Mouse (Mus musculus) frontal cortex, adult (tissue): ENCODE results near the gene Appl2.
A peak's percentile ranks its signal among the peaks of the same experiment; 100 is the strongest.
"Not testable (repeated sequence)": the region's sequence is repeated elsewhere in the genome, so short reads cannot be mapped to it uniquely, and the experiment has no call there.

Experiments
- ATAC-seq: cut with Nextera tagmentation; 2 replicates; pipeline ENCODE4 v1.9.2; 2017; ENCODE audit warnings: mild to moderate bottlenecking, moderate library complexity, mixed read lengths; ENCODE audit not compliant: low TSS enrichment

Gene Appl2

GRCm38 (mm10) chr10:83648131-83649020 is at the start of gene Appl2:
Gene Appl2, minus strand, starts transcription at chr10:83648738.
- peak; percentile 91 for ATAC-seq

DNA sequence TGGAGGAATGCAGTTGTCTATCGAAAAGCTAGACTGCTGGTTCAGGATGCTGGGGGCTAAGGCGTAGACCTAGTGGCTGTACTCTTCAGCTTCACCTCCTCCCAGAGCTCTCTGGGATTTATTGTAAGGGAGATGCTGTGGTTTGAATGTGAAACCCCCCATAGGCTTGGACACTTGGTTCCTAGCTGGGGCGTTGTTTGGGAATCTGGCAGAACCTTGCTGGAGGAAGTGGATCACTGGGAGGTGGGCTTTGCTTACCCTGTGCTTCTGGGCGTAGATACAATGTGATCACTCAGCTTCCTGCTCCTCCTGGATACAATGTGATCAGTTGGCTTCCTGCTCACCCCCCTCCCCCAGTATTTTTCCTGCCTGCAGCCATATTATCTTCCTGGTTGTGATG is 47.7 kb upstream of the Appl2 start:
- no peak for ATAC-seq

DNA sequence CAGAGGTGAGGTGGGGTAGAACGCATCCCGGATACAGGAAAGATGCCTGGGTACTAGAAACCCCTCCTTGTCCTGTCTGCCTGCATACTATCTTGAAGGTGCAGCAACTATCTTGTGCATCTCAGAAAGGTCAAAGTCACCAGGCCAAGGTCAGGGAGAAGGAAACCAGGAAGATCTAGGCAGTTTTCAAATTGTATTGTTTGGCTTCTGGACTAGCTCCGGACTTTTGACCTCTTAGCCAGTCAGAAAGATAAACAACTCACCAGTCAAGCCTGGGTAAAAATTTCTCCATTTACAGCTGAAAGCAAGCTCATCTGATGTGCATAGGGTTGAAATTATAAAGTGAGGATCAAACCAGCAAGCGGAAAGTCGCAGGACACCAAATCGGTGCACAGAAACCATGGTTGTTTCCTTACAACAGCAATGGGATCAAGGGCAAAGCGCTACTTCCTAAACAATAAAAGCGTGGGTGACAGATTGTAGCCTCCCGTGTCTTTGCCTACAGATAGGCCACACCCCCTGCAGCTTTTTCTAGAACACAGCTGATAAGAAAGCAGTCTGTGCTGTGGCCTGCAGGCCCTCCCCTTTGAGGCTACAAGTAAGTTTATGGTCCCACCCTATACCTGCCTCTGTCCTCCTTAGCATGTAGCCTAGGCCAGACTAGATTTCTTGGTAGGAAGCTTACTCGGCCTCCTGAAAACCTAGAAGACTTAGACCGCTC is 43.8 kb upstream of the Appl2 start:
- no peak for ATAC-seq

GRCm38 (mm10) chr10:83688215-83688614 is 39.7 kb upstream of the Appl2 start:
- no peak for ATAC-seq

DNA sequence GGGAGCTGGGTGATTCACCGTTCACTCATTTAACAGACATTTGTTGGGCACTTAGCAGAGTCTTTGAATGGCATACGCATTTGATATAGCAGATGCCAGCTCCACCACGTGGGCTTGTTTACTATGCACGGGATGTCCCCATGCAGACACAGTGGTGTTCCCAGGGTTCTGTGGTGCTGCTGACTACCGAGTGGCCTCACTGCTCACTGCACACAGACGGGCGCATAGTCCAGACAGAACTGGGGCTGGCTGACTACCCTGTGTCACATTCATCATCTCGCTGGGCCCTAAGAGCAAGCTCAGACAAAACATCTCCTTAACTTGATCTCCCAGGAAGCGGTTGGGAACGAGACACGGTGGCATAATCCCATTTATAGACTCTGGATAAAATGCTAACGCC is 32.8 kb upstream of the Appl2 start:
- ATAC-seq = no peak

DNA sequence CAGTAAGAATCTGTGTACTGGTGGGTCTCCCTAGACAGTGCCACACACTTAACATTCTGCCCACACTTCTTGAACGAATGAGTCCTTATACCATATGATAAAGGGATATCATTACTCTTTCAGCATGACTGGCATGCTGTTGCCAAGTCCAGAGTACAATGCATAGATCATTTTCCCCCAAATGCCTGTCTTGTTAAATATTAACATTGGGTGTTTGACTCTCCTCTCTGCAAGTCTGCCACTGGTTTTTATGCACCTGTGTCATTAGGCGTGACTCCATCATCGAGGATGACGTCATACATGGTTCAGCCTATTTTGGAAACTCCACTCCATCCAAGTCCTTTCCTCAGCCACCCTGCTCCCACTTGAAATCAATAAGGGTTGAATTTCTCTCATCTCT is 18.0 kb upstream of the Appl2 start:
- no peak for ATAC-seq

GRCm38 (mm10) chr10:83661925-83662324 is 13.4 kb upstream of the Appl2 start:
- no peak for ATAC-seq

DNA sequence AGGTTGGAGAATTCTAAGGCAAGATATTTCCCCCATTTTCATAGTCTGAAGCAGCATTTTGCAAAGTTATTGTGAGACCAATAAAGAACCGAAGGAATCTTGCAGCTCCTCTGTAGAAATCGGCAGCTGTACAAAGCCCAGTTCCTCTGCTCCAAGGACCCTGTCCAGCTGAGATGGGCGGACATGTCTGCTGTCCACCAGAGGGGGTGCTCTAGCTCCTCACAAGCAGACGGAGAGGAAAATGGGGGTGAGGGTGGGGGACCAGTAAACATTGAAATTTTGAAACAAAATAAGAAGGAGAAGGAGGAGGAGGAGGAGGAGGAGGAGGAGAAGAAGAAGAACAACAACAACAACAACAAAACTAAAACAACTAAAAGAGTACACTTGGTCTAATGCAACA is 12.1 kb upstream of the Appl2 start:
- ATAC-seq = no peak

- ATAC-seq = no peak
Observed at GRCm38 (mm10) chr10:83654591-83654990, 6.1 kb upstream of the Appl2 start.

DNA sequence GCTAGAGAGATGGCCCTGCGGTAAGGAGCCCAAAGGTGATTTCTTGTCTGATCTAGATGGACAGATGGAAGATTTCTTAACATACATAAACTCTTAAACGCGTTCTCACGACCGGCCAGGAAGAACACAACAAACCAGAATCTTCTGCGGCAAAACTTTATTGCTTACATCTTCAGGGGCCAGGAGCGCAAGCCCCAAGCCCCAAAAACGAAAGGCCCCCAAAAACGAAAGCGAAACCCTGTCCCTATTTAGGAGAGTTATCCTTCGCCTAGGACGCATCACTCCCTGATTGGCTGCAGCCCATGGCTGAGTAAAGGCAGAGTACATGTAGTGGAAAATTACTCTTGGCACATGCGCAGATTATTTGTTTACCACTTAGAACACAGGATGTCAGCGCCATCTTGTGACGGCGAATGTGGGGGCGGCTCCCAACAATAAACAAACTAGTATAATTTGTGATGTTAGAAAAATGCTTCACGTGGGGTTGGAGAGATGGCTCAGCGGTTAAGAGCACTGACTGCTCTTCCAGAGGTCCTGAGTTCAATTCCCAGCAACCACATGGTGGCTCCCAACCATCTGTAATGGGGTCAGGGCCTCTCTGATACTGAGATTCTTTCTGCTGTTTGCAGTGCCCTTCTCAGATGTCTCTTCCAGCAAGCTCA is 3.8 kb upstream of the Appl2 start:
- not testable (repeated sequence) for ATAC-seq

- no peak for ATAC-seq
Observed at GRCm38 (mm10) chr10:83649037-83649436, 499 bp upstream of the Appl2 start.

DNA sequence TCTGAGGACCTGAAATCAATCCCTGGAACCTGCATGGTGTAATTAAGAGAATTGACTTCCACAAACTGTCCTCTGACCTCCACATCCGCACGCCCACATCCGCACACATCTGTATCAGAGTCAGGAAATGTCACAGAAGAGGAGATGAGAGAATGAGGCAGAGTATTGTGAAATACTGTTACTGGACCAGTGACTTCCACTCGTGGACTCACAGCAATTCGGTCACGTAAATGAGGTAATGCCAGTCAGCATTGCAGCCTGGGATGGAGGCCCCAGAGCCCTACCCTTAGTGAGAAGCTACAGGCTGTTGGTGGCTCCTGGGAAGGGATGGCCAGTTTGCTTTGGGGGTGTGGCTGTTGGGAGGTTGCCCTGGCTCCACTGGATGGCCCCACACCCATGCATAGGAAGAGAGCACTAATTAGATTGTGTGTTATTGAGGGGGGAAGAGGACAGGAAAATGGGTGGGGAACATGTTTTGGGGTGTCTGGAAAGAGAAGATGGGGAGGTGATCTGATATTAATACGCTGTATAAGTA is 2.1 kb downstream of the Appl2 start:
- ATAC-seq = no peak

GRCm38 (mm10) chr10:83645716-83645990 is 2.9 kb downstream of the Appl2 start:
- no peak for ATAC-seq

DNA sequence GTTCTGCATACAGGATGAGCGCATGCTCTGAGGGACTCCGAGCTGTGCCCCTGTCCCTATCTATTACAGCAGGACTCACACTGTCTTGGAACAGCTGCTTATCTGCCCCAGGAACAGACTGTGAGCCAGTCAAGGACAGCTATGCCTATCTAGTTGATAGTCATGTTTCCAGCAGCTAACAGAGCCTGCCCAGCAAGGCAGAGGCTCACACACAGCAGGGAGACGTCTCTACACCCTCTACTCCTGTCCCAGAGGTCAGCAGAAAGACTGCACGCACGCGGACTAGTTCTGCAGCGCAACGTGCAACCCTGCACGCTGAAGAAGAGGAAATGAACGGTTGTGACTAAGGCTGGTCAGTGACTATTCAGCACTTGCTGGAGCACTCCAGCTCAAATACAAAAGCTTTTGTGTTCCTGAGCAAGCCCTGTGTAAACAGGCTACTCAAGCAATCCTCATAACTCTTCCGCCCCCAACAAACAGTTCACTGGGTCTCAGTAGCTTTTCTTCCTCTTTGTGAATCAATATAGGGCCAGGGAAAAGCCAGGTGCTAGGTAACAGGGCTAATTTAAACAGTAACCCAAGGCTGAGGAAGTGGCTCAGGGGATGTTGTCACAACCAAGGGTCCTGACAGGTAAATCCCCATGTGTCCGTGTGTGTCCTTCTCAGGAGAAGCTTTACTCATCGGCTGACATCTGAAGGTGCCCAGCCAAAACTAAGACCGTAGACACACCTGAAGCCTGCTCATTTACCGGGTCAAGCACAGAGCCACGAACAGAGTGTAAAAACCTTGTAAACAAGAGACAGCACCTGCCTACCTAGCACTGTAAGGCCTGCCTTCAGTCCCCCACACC is 3.4 kb downstream of the Appl2 start:
- no peak for ATAC-seq

GRCm38 (mm10) chr10:83644167-83644566 is 4.4 kb downstream of the Appl2 start:
- no peak for ATAC-seq

DNA sequence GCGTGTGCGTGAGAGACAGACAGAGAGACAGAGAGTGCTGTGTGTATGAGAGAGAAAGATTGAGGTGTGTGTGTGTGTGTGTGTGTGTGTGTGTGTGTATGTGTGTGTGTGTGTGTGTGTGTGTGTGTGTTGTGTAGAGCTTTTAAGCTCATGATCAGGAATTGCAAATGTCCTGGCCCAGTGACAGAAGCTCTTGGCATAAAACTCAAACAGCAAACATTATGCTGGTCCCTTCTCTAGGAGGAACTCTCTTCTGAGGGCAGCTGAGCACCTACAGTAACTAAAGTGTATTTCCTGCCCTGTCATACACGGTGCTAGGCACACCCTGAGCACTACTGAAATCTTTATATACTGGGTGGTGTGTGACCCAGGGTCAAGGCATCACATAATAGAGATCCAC is 6.9 kb downstream of the Appl2 start:
- no peak for ATAC-seq

DNA sequence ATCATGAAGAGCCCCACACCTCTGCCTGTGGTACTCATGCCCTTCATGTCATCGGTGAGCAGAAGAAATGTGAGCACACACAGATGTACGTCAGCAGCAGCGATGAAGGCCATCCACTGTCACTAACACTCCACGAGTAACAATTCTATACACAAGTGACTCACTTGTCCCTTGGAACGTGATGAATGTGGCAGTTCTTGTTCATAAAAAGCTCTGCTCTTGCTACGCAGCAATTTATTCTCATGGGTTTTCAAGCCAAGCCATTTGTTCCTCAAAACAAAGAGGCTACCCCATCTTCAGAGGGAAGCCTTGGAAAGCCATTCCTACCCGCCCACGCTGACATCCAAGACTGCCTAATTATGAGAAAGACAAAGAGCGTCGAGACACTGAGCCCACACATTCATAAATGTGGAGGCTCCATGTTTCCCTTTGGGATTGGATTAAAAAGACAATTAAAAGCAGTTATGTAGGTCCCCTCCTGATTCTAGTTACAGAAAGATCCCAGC is 8.6 kb downstream of the Appl2 start:
- no peak for ATAC-seq

GRCm38 (mm10) chr10:83637295-83637694 is 11.2 kb downstream of the Appl2 start:
- peak; percentile 93 for ATAC-seq

DNA sequence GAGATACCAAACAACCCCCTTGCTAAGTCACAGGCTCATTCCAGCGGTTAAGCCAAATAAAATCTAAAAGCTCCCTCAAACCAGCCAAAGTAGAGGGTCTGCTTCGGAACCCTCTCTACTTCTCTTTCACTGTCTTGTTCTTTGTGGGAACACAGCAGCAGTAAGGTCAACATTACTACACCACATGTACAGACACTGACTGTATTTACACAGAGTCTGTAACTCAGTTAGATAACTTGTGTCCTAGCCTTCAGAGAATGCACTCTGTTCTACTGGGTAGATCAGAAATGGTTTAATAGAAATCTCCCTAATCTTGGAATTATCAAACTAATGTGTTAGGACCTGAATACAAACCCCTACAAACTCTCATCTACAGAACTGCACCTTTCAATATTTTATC is 12.3 kb downstream of the Appl2 start:
- ATAC-seq = no peak

- no peak for ATAC-seq
Observed at GRCm38 (mm10) chr10:83634461-83634860, 14.1 kb downstream of the Appl2 start.

DNA sequence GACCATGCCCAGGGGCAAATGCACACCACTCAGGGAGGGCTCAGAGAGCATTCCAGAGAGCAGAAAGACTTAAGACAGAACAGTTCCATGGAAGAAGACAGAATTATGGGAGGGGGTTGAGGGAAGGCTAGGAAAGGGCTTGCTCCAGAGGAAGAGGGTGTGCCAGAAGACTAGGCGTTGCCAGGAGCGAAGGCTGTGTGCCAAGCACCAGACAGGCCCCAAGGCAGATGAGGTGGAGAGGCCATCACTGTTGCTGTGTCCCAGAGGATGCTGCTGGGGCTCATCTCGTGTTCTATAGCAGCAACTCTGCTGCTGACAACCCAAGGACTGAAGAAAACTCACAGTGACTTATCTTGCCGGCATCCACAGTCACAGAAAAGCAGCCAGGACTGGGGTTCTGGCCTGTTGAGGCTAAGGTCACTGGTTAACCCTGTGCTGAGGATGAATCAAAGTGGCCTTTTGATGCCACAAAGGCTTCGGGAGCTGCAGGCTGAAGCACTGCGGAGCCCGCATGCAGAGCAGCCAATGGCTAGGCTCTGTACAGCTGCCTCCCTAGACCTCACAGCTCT is 15.6 kb downstream of the Appl2 start:
- ATAC-seq = no peak
